Mouse (Mus musculus) midbrain, embryonic 13.5 days (tissue): ENCODE results near the gene Lmna. TPM values are rescaled to one million over a fixed set of nuclear protein-coding genes. Genes with fewer than 3 reads are reported as not detected.

Source experiments
- ATAC-seq: fragments of 200-750 bp; cut with Nextera tagmentation; 2 replicates; pipeline ENCODE4 v1.8.0; 2017; ENCODE audit warnings: mild to moderate bottlenecking, moderate TSS enrichment, moderate library complexity
- H3K27ac ChIP-seq: fragments of 300-500 bp; sonication (generic); 2 replicates; pipeline ENCODE4 v1.5.1; 2015; ENCODE audit warnings: inconsistent platforms, mild to moderate bottlenecking, moderate library complexity
- H3K27me3 ChIP-seq: fragments of 300-500 bp; sonication (generic); 2 replicates; pipeline ENCODE4 v1.6.1; 2015; ENCODE audit warnings: mild to moderate bottlenecking, inconsistent platforms
- H3K36me3 ChIP-seq: fragments of 300-500 bp; sonication (generic); 2 replicates; pipeline ENCODE4 v1.6.1; 2015; ENCODE audit warnings: mild to moderate bottlenecking, inconsistent platforms
- H3K4me1 ChIP-seq: fragments of 300-500 bp; sonication (generic); replicated peaks from 2 replicates; pipeline ENCODE4 v1.6.1; 2015; ENCODE audit warnings: inconsistent platforms
- H3K4me2 ChIP-seq: fragments of 300-500 bp; sonication (generic); replicated peaks from 2 replicates; pipeline ENCODE4 v1.6.1; 2015; ENCODE audit warnings: moderate library complexity, mild to moderate bottlenecking, inconsistent platforms
- H3K4me3 ChIP-seq: fragments of 300-500 bp; sonication (generic); replicated peaks from 2 replicates; pipeline ENCODE4 v1.5.1; 2015; ENCODE audit warnings: mild to moderate bottlenecking, inconsistent platforms
- H3K9ac ChIP-seq: fragments of 300-500 bp; sonication (generic); replicated peaks from 2 replicates; pipeline ENCODE4 v1.6.1; 2015; ENCODE audit warnings: mild to moderate bottlenecking, inconsistent platforms
- H3K9me3 ChIP-seq: fragments of 300-500 bp; sonication (generic); 2 replicates; pipeline ENCODE4 v1.6.1; 2016; ENCODE audit warnings: mild to moderate bottlenecking, inconsistent platforms
- whole genome bisulfite sequencing: fragments of 180-500 bp; shearing (Covaris S2); methylation state at CpG from one replicate; pipeline ENCODE4 v1.1.7; 2015; 5-methylcytosine and 5-hydroxymethylcytosine counted together
- microRNA counts: library from miRNA; unstranded; fragments of <30 nt; microRNA quantifications from one replicate; lab custom pipeline; 2016
- microRNA-seq: library from miRNA; unstranded; fragments of <30 nt; microRNA quantifications from one replicate; pipeline ENCODE4, GENCODE M21; 2016
- polyA plus RNA-seq: library from polyadenylated mRNA; unstranded; fragments of >200 nt; fragmentation: Nextera tagmentation; extraction: Ambion mirVana; gene quantifications from 2 replicates; pipeline ENCODE4 v1.2.1, GENCODE M21; 2015

Lmna gene
- polyA plus RNA-seq, 1 experiment from 2014 or later = 23.4 TPM

- no peaks in the 10 kb centered on the region for H3K9me3 ChIP-seq
- H3K9ac ChIP-seq = no peak overlapping the region
- no peak overlapping the region for H3K27ac ChIP-seq
- ATAC-seq = no peak
- peaks cover 79% of the 10 kb centered on the region for H3K36me3 ChIP-seq
- H3K4me1 ChIP-seq = peaks cover 11% of the 10 kb centered on the region
- H3K4me2 ChIP-seq = no peak overlapping the region
- no peak overlapping the region for H3K4me3 ChIP-seq
- H3K27me3 ChIP-seq = no peaks in the 10 kb centered on the region
- 81% methylated on average over 8 of the region's 8 CpGs for WGBS
These were observed 63.2 kb downstream of the Lmna start for GRCm38 (mm10) chr3:88446471-88447123.

DNA sequence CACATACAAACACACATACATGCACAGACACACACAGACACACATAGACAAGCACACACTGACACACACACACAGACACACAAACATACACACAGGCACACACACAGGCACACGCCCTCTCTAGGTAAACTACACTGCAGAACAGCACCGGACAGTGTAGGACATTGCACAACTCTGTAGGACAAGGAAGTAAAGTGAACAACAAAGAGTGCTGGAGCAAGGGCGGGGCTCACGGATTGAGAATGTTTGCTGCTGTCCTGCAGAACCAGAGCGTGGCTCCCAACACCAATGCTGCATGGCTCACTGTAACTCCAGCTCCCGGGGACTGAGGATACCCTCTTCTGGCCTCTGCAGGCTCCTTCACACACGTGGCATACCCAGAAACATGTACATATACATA is 66.9 kb downstream of the Lmna start:
- ATAC-seq = no peak
- Histone ChIP-seq H3K36me3 (peaks cover 59% of the 10 kb centered on the region), H3K27ac (no peak overlapping the region), H3K9ac (no peak overlapping the region), H3K27me3 (0 out of 2 replicates have a peak, but pooled peaks cover 5% of the 10 kb centered on the region), H3K4me3 (no peak overlapping the region), H3K4me1 (peaks cover 14% of the 10 kb centered on the region), H3K9me3 (no peaks in the 10 kb centered on the region), H3K4me2 (no peak overlapping the region)
- WGBS = 78% methylated on average over 7 of the region's 7 CpGs

- H3K9me3 ChIP-seq = no peaks in the 10 kb centered on the region
- peaks cover 14% of the 10 kb centered on the region for H3K4me1 ChIP-seq
- no peak overlapping the region for H3K4me3 ChIP-seq
- no peak for ATAC-seq
- H3K27ac ChIP-seq = no peak overlapping the region
- no peak overlapping the region for H3K9ac ChIP-seq
- H3K27me3 ChIP-seq = 0 out of 2 replicates have a peak, but pooled peaks cover 5% of the 10 kb centered on the region
- H3K4me2 ChIP-seq = no peak overlapping the region
- peaks cover 59% of the 10 kb centered on the region for H3K36me3 ChIP-seq
- 87% methylated on average over 12 of the region's 12 CpGs for WGBS
These were observed 67.3 kb downstream of the Lmna start for GRCm38 (mm10) chr3:88442488-88442887.

DNA sequence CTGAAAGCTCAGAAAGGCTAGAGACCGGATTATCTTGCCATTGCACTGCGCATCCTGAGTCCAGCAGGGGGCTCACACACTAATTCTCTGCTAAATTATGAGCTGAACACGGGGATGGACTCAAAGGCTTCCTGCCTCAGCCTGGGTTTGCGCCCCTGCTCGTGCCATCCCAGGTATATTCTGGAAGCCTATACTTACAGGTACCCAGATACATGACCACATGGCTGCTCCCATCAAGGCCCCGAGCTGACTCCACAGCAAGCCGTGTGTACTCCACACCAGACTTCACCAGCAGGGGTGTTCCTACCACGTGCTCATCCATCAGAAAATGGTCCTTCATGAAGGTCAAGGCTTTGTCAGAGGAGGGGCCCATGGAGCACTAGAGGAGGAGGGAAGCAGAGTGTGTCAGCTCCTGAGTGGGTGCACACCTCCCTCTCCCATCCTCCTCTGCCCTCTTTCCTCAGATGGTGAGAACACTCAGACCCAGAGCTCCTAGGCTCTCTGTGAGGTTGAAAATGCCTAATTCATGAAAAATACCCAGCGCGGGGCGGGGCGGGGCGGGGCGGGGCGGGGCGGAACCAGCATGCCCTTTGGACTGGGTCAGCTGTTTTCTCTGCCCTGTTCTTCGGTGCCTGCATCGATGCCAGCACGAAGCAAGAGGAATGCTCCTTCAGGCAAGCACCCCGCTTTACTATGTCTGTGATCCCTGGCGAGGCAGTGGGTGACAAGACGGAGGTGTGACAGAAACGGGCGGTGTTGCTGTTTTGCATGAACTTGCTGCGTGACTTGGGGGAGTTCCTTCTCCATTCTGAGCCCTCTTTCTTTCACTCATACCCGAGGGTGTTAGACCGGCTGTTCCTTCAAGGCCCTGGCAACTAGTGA is 69.0 kb downstream of the Lmna start:
- H3K36me3 ChIP-seq = peaks cover 59% of the 10 kb centered on the region
- no peak overlapping the region for H3K27ac ChIP-seq
- ATAC-seq = peak; percentile 51; the same call in 1 of the 2 replicates
- no peak overlapping the region for H3K4me3 ChIP-seq
- 25% methylated on average over 27 of the region's 27 CpGs for WGBS
- H3K27me3 ChIP-seq = 0 out of 2 replicates have a peak, but pooled peaks cover 5% of the 10 kb centered on the region
- no peak overlapping the region for H3K9ac ChIP-seq
- H3K4me1 ChIP-seq = peaks cover 23% of the 10 kb centered on the region
- 0 out of 2 replicates have a peak overlapping the region, but pooled peaks have one; percentile 8 for H3K4me2 ChIP-seq
- no peaks in the 10 kb centered on the region for H3K9me3 ChIP-seq

DNA sequence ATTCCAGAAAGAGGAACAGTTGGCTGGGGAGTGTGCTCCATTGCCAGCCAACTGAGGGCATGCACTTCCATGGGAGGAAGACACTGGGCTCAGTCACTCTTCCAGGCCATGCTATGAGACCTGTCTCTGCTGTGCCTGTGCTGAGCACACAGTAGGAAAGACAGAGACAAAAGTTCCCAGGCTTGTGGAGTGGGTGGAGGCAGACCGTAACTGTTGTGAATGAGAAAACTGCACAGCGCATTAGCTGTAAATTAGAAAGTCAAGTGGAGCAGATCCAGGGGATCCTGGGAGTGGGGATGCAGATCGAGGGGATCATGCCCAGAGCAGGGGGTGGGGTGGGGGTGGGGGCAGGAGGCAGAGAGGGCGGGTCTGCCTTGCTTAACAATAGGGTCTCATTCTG is 70.2 kb downstream of the Lmna start:
- H3K4me3 ChIP-seq = no peak overlapping the region
- no peak overlapping the region for H3K9ac ChIP-seq
- H3K4me2 ChIP-seq = no peak overlapping the region
- WGBS = 41% methylated on average over 4 of the region's 4 CpGs
- H3K27me3 ChIP-seq = 0 out of 2 replicates have a peak, but pooled peaks cover 5% of the 10 kb centered on the region
- ATAC-seq = no peak
- no peaks in the 10 kb centered on the region for H3K9me3 ChIP-seq
- peaks cover 64% of the 10 kb centered on the region for H3K36me3 ChIP-seq
- H3K4me1 ChIP-seq = peaks cover 23% of the 10 kb centered on the region
- no peak overlapping the region for H3K27ac ChIP-seq

- Histone ChIP-seq H3K9ac (no peak overlapping the region), H3K36me3 (peaks cover 50% of the 10 kb centered on the region), H3K4me1 (peaks cover 23% of the 10 kb centered on the region), H3K4me2 (peak overlapping the region; percentile 47; the same call in 1 of the 2 replicates), H3K4me3 (no peak overlapping the region), H3K9me3 (no peaks in the 10 kb centered on the region), H3K27ac (no peak overlapping the region), H3K27me3 (0 out of 2 replicates have a peak, but pooled peaks cover 5% of the 10 kb centered on the region)
- ATAC-seq = no peak
- 85% methylated on average over 10 of the region's 10 CpGs for WGBS
These were observed 72.3 kb downstream of the Lmna start for GRCm38 (mm10) chr3:88437454-88437853.

DNA sequence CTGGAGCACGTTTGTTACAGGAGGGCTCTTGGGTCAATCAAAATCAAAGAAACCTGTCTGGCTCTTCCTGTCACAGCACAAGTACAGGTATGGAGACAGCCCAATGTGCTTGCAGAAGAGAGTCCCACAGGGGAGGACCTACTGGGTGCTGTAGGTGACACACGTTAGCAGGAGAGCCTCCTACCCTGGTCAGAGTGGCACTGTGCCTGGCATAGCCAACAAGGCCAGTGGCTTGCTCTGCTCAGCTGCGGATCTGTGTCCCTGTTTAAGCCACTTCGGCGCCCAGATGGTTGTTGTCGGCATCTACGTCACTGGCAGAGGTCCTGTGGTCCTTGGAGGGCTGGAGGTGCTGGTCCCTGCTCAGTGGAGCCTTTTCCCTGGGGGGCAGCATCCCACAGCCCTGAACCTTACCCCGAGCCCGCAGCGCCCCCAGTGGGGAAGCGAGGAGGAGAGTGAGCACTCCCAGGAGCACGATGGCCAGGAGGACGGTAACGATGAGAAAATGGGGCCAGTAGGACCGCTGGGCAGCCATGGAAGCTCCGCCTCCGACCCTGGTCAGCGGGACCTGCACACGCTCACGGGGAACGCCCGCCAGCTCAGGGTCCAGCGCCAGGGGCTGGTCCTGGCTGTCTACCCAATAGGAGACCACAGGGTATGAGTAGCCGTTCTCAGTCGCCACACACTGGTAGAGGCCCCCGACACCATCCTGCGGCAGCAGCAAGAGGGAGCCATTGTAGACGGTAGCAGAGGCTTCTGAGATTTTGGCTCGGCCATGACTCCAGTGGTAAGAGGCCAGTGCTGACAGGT is 73.2 kb downstream of the Lmna start:
- peak overlapping the region; percentile 25 for H3K4me3 ChIP-seq
- peaks cover 46% of the 10 kb centered on the region for H3K36me3 ChIP-seq
- H3K27ac ChIP-seq = peak overlapping the region; percentile 14; the same call in 1 of the 2 replicates

GRCm38 (mm10) chr3:88435515-88435914 is 74.2 kb downstream of the Lmna start:
- no peak overlapping the region for H3K4me2 ChIP-seq
- H3K4me3 ChIP-seq = no peak overlapping the region
- WGBS = 70% methylated on average over 10 of the region's 10 CpGs
- peaks cover 46% of the 10 kb centered on the region for H3K36me3 ChIP-seq
- no peak overlapping the region for H3K27ac ChIP-seq
- H3K9ac ChIP-seq = no peak overlapping the region
- H3K27me3 ChIP-seq = 0 out of 2 replicates have a peak, but pooled peaks cover 5% of the 10 kb centered on the region
- no peaks in the 10 kb centered on the region for H3K9me3 ChIP-seq
- ATAC-seq = no peak
- peaks cover 16% of the 10 kb centered on the region for H3K4me1 ChIP-seq

More for the DNA sequence above, 73.2 kb downstream of the Lmna start:
- H3K9me3 ChIP-seq = no peaks in the 10 kb centered on the region
- ATAC-seq = peak; percentile 78
- peaks cover 23% of the 10 kb centered on the region for H3K4me1 ChIP-seq
- WGBS = 15% methylated on average over 29 of the region's 29 CpGs
- H3K9ac ChIP-seq = peak overlapping the region; percentile 48; the same call in 1 of the 2 replicates
- H3K27me3 ChIP-seq = 0 out of 2 replicates have a peak, but pooled peaks cover 5% of the 10 kb centered on the region
- peak overlapping the region; percentile 47 for H3K4me2 ChIP-seq

MicroRNAs encoded within 50 kb of the gene (microRNA counts, 519-probe panel; counts per million panel counts)
- 110 counts per million, percentile 56 among the panel's probes with 10 or more counts for microRNA mmu-miR-1905 (lab: Ali Mortazavi, UCI)

Small RNAs within 50 kb of the gene (microRNA-seq; reads per million reads assigned to microRNA genes)
- gene Mir1905 = not detected
- gene Mir7011 = not detected

Other genes with a start within 250 kb of the Lmna start
- gene Gm38392, start 222.7 kb downstream of the Lmna start, polyA plus RNA-seq = 0.16 TPM in 1 of 2 replicates, not detected in the other
- gene Tsacc, start 213.0 kb downstream of the Lmna start, polyA plus RNA-seq = 11.2 and 11.6 TPM in 2 replicates
- gene Cct3, start 212.8 kb downstream of the Lmna start, polyA plus RNA-seq = 529 and 545 TPM in 2 replicates
- 93.4 and 104 TPM in 2 replicates for gene Glmp, start 184.9 kb downstream of the Lmna start, polyA plus RNA-seq
- gene Tmem79, start 173.8 kb downstream of the Lmna start, polyA plus RNA-seq = 0.66 and 2.0 TPM in 2 replicates
- 70.1 and 78.3 TPM in 2 replicates for gene Smg5, start 173.7 kb downstream of the Lmna start, polyA plus RNA-seq
- gene Paqr6, start 145.4 kb downstream of the Lmna start, polyA plus RNA-seq = 0.77 and 1.0 TPM in 2 replicates
- gene Bglap3, start 137.2 kb downstream of the Lmna start, polyA plus RNA-seq = not detected in 2 replicates
- not detected in 2 replicates for gene Bglap2, start 131.3 kb downstream of the Lmna start, polyA plus RNA-seq
- gene Bglap, start 125.5 kb downstream of the Lmna start, polyA plus RNA-seq = not detected in 2 replicates
- gene Pmf1, start 99.6 kb downstream of the Lmna start, polyA plus RNA-seq = 51.7 and 56.8 TPM in 2 replicates
- 28.7 and 29.7 TPM in 2 replicates for gene Slc25a44, start 84.8 kb downstream of the Lmna start, polyA plus RNA-seq
- gene Sema4a, start 48.8 kb downstream of the Lmna start, polyA plus RNA-seq = 28.8 and 31.1 TPM in 2 replicates
- 49.5 and 51.5 TPM in 2 replicates for gene Mex3a, start 22.4 kb upstream of the Lmna start, polyA plus RNA-seq
- not detected in 2 replicates for gene Rab25, start 38.3 kb upstream of the Lmna start, polyA plus RNA-seq
- 181 and 182 TPM in 2 replicates for gene Lamtor2, start 43.1 kb upstream of the Lmna start, polyA plus RNA-seq
- gene Ubqln4, start 43.8 kb upstream of the Lmna start, polyA plus RNA-seq = 39.1 and 46.7 TPM in 2 replicates
- gene Ssr2, start 65.9 kb upstream of the Lmna start, polyA plus RNA-seq = 142 and 148 TPM in 2 replicates
- 163 and 175 TPM in 2 replicates for gene Arhgef2, start 96.0 kb upstream of the Lmna start, polyA plus RNA-seq
- not detected in 2 replicates for gene Rxfp4, start 143.2 kb upstream of the Lmna start, polyA plus RNA-seq
- gene Khdc4, start 175.8 kb upstream of the Lmna start, polyA plus RNA-seq = 102 and 105 TPM in 2 replicates
- gene Rit1, start 206.9 kb upstream of the Lmna start, polyA plus RNA-seq = 51.1 and 52.1 TPM in 2 replicates